Comparison of ENCODE assay signal across 7 mouse cellular contexts in the genomic region with DNA sequence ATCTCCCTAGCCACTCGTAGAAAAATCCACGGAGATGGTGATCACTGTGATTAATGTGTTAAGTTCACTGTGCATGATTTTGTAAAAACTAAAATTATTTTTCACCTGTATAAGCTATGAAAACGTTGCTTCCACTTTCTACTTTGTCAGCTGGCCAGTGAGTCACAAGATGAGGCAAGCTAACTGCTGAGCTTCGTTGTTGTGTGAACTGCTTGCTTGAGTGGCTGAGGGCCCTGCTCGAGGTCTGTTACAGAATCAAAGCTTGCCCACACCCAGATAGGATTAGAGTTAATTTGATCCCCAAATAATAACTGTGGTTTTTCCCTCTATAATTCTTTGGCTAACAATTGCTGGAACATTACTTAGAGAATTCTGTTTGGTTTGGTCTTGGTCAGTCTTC. TPM values are rescaled to one million over a fixed set of nuclear protein-coding genes. Genes with fewer than 3 reads are reported as not detected.
"Had no signal": no experiment of that assay in that cellular context is flagged by ENCODE, and none has a peak within 500 bp of the region (broad histone marks: within the 10 kb centered on the region; RNA-seq: fewer than 3 reads in every experiment).

No protein-coding gene starts in this region.

RNA-seq across cellular contexts. Expression of gene Tgtp2, which starts 12.1 kb away (rescaled TPM):
- polyA plus RNA-seq: neural tube, embryonic 14.5 days had no signal

RNA-seq across cellular contexts. Expression of gene Ifi47, which starts 24.5 kb away (rescaled TPM):
- polyA plus RNA-seq: neural tube, embryonic 14.5 days had no signal

RNA-seq across cellular contexts. Expression of gene Tgtp1, which starts 57.9 kb away (rescaled TPM):
- polyA plus RNA-seq: neural tube, embryonic 14.5 days; neural tube, embryonic 15.5 days had no signal

RNA-seq across cellular contexts. Expression of gene Gm12185, which starts 59.9 kb away (rescaled TPM):
- polyA plus RNA-seq: neural tube, embryonic 13.5 days; neural tube, embryonic 14.5 days; neural tube, embryonic 15.5 days; stomach, embryonic 14.5 days; stomach, embryonic 15.5 days; stomach, embryonic 16.5 days; testis, adult 2 months had no signal
